Mouse (Mus musculus) kidney, embryonic 14.5 days (tissue): ENCODE data around the gene Sipa1l1. TPM values are rescaled to one million over a fixed set of nuclear protein-coding genes. Genes with fewer than 3 reads are reported as not detected.

Experiments used
- ATAC-seq: fragments of 200-750 bp; cut with Nextera tagmentation; 2 replicates; pipeline ENCODE4 v1.8.0; 2017; ENCODE audit warnings: moderate number of reproducible peaks, mild to moderate bottlenecking, moderate TSS enrichment, moderate library complexity; ENCODE audit not compliant: low FRiP score, low TSS enrichment
- H3K27ac ChIP-seq: fragments of 300-500 bp; sonication (generic); 2 replicates; pipeline ENCODE4 v1.5.1; 2014; ENCODE audit warnings: low read depth, mild to moderate bottlenecking, low read length, moderate library complexity, mixed read lengths
- H3K27me3 ChIP-seq: fragments of 300-500 bp; sonication (generic); 2 replicates; pipeline ENCODE4 v1.6.1; 2014; ENCODE audit warnings: mild to moderate bottlenecking, low read length; ENCODE audit not compliant: control insufficient read depth, insufficient read depth
- H3K36me3 ChIP-seq: fragments of 300-500 bp; sonication (generic); 2 replicates; pipeline ENCODE4 v1.6.1; 2014; ENCODE audit warnings: low read length, mixed read lengths; ENCODE audit not compliant: control insufficient read depth, insufficient read depth
- H3K4me1 ChIP-seq: fragments of 300-500 bp; sonication (generic); 2 replicates; pipeline ENCODE4 v1.6.1; 2014; ENCODE audit warnings: low read length, mixed read lengths; ENCODE audit not compliant: control insufficient read depth, insufficient read depth
- H3K4me2 ChIP-seq: fragments of 300-500 bp; sonication (generic); replicated peaks from 2 replicates; pipeline ENCODE4 v1.6.1; 2014; ENCODE audit warnings: low read depth, mild to moderate bottlenecking, low read length
- H3K4me3 ChIP-seq: fragments of 300-500 bp; sonication (generic); 2 replicates; pipeline ENCODE4 v1.5.1; 2014; ENCODE audit warnings: mild to moderate bottlenecking, low read length
- H3K9ac ChIP-seq: fragments of 300-500 bp; sonication (generic); 2 replicates; pipeline ENCODE4 v1.6.1; 2014; ENCODE audit warnings: low read depth, mild to moderate bottlenecking, low read length, moderate library complexity
- H3K9me3 ChIP-seq: fragments of 300-500 bp; sonication (generic); 2 replicates; pipeline ENCODE4 v1.6.1; 2016; ENCODE audit warnings: low read length; ENCODE audit not compliant: control insufficient read depth
- WGBS: fragments of 180-500 bp; shearing (Covaris S2); extraction: QIAGEN DNeasy Blood & Tissue Kit; methylation state at CpG from one replicate; pipeline ENCODE4 v1.1.7; 2014; 5-methylcytosine and 5-hydroxymethylcytosine counted together
- polyA plus RNA-seq: library from polyadenylated mRNA; unstranded; fragments of >200 nt; fragmentation: Nextera tagmentation; extraction: Ambion mirVana; gene quantifications from 2 replicates; pipeline ENCODE4 v1.2.1, GENCODE M21; 2014

The Sipa1l1 gene
- polyA plus RNA-seq = 28.6 and 43.8 TPM in 2 replicates

DNA sequence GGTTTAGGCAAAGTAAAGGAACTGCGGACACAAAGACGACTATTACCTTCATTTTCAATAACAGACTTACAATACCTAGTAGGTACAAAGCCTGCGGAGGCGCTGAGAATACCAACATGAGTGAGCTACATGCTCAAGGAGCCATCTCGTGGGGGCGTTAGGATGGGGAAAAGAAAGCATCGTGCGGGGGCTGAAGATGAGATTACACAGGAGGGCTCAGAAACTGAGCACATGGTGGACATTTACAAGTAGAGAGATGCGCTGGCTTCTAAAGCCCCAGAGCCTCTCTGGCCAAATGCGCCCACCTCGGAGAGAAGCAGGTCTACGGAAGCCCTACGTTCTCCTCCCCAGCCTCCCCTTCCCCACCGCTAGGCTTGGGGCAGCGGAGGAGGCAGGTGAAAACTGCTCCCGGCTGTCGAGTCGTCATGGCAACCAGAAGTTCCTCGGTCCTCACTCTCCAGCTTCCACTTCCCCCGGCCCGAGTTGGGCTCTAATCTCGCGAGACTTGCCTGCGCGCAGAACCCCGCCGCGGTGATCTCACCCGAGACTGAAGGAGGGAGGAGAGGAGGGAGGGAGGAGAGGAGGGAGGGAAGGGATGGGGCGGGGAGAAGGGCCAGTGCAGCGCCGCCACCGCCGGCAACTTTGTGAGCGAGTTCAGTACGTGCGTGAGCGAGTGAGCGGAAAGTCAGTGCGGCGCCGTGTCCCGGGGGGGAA lies at the start of gene Sipa1l1:
TSS of gene Sipa1l1 (plus strand) at position 501 of the 714 bp plus-strand sequence.
- H3K4me1 ChIP-seq = peaks cover 17% of the 10 kb centered on the region
- no peaks in the 10 kb centered on the region for H3K9me3 ChIP-seq
- H3K27ac ChIP-seq = peak within 1 kb of the TSS; percentile 89
- H3K27me3 ChIP-seq = no peaks in the 10 kb centered on the region
- no peaks in the 10 kb centered on the region for H3K36me3 ChIP-seq
- peak within 1 kb of the TSS; percentile 77 for H3K4me3 ChIP-seq
- peak within 1 kb of the TSS; percentile 95 for H3K9ac ChIP-seq
- ATAC-seq = peak; percentile 92
- 2% methylated on average over 40 of the region's 43 CpGs for WGBS
- H3K4me2 ChIP-seq = peak within 1 kb of the TSS; percentile 93

DNA sequence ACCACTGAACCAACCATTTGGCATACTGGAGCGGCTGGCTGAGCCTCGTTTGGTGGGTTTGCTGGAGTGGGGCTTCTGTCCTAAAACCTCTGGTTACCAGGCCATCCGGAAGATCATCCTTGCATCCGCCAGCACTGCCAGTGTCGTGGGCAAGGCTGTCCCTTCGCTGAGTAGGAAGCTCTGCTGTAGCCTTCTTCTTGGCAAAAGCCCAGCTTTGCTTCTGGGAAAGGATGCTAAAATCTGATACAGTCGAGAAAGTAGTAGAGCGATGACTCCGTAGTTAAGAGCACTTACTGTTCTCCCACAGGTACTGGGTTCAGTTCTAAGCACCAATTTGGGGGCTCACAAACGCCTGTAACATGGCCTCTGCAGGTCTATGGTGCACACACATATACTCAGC lies 47.2 kb upstream of the Sipa1l1 start:
- H3K9ac ChIP-seq = no peak overlapping the region
- no peaks in the 10 kb centered on the region for H3K27me3 ChIP-seq
- H3K4me2 ChIP-seq = no peak overlapping the region
- 75% methylated on average over 10 of the region's 10 CpGs for WGBS
- no peak overlapping the region for H3K4me3 ChIP-seq
- ATAC-seq = no peak
- peaks cover 7% of the 10 kb centered on the region; the same call in 1 of the 2 replicates for H3K4me1 ChIP-seq
- no peaks in the 10 kb centered on the region for H3K9me3 ChIP-seq
- no peaks in the 10 kb centered on the region for H3K36me3 ChIP-seq
- H3K27ac ChIP-seq = no peak overlapping the region

DNA sequence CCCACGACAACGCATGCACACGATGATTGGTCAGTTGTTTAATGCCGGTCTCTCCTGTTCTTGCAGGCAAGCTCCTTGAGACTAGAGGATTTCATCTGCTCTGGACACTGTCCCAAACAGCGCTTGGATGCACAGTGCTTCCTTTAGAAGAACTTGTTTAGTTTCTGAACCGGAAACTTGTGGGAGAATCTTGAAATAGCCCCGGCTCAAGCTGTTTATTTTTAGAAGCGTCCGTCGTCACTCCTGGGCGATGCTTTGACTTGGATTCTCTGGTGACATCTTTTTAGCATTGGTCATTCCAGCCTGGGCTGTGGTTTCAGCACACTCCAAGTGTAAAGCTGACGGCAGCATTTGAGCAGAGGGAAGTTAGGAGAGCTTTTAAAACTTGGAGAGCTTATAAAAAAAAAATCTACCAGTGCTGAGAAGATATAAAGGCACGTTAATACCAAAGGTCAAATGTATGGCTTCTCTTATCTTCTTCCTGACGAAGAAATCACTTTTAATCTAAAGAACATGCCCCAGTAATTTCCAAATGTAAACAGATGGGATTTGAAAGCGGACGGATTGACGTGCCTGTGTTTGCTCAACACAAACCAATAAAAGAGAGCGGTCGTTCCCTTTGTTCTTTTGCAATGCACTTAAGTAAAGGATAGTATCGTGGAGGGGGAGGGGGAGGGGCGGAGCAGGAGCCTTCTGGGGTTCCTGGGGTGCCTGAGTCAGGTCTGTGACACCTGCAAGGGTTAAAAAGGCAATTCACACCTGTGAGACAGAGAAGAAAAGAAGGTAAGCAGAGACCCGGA lies 46.5 kb upstream of the Sipa1l1 start:
- no peaks in the 10 kb centered on the region for H3K9me3 ChIP-seq
- H3K27ac ChIP-seq = no peak overlapping the region; the same call in 1 of the 2 replicates
- no peak overlapping the region for H3K9ac ChIP-seq
- H3K4me2 ChIP-seq = peak overlapping the region; percentile 32
- H3K4me3 ChIP-seq = peak overlapping the region; percentile 4; the same call in 1 of the 2 replicates
- 15% methylated on average over 22 of the region's 22 CpGs for WGBS
- no peak for ATAC-seq
- no peaks in the 10 kb centered on the region for H3K27me3 ChIP-seq
- H3K4me1 ChIP-seq = peaks cover 7% of the 10 kb centered on the region; the same call in 1 of the 2 replicates
- H3K36me3 ChIP-seq = no peaks in the 10 kb centered on the region

DNA sequence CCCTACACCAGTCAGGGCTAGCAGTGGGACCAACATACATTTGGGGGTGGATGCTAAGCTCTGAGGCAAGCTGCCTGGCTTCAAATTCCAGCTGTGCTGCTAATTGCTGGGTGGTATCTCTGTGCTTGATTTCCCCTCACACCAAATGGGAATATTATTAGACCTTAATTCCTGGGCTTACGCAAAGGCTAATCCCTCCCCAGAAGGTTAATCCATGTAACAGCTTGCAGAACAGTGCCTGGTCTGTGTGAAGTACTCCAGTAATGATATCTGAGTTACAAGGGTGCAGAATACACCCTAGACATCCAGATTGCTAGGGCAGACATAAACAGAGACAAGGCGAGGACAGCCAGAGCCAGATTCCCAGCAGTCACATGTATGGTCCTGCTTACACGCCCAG lies 42.3 kb upstream of the Sipa1l1 start:
- Histone ChIP-seq H3K27me3 (no peaks in the 10 kb centered on the region), H3K4me2 (no peak overlapping the region), H3K27ac (no peak overlapping the region), H3K4me3 (no peak overlapping the region), H3K36me3 (no peaks in the 10 kb centered on the region), H3K9ac (no peak overlapping the region), H3K9me3 (no peaks in the 10 kb centered on the region), H3K4me1 (peaks cover 7% of the 10 kb centered on the region; the same call in 1 of the 2 replicates)
- no peak for ATAC-seq
- 76% methylated on average over 3 of the region's 3 CpGs for WGBS

DNA sequence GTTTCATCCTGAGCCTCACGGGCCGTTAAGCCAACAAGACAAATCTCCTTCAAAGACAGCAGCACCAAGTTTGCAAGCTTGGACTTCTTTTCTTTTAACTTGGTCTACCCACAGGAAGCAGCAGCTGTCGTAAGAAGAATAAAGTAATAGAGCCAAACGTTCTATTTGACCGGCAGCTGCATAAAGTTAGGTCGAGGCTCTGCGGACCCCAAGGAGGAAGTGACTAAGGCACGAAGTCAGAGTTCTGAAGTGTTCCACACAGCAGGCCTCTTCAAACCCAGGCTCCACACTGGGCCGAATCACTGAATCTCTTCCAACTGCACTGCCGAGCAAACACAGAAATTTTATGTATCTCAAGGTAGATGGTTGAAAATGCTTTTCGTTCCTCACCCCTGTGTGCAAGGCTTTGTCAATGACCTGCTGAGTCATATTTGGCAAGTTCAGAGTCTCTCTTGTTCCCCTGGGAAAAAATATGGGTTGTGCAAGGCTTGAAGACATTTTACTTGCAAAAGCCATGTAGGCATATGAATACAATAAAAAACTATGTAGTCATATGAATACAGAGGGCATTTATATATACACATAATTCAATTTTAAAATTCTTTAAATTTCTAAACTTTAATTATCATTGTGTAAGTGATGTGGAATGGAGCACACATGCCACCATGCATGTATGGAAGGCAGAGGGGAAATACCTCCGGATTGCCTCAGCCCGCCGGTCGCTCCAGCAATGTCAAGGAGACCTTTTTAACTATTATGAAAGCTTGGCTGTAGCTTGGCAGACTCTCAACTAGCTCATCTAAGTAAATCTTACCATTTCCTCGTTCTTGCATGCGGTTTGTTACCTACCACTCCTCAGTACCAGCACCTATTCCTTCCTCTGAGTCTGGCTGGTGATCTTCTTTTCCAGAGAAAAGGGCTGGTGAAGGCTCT lies 29.6 kb upstream of the Sipa1l1 start:
- peaks cover 3% of the 10 kb centered on the region; the same call in 1 of the 2 replicates for H3K9me3 ChIP-seq
- no peak overlapping the region for H3K27ac ChIP-seq
- 87% methylated on average over 17 of the region's 17 CpGs for WGBS
- no peaks in the 10 kb centered on the region for H3K27me3 ChIP-seq
- no peaks in the 10 kb centered on the region for H3K36me3 ChIP-seq
- no peak overlapping the region for H3K4me3 ChIP-seq
- H3K9ac ChIP-seq = no peak overlapping the region
- no peak for ATAC-seq
- no peaks in the 10 kb centered on the region for H3K4me1 ChIP-seq
- no peak overlapping the region for H3K4me2 ChIP-seq

DNA sequence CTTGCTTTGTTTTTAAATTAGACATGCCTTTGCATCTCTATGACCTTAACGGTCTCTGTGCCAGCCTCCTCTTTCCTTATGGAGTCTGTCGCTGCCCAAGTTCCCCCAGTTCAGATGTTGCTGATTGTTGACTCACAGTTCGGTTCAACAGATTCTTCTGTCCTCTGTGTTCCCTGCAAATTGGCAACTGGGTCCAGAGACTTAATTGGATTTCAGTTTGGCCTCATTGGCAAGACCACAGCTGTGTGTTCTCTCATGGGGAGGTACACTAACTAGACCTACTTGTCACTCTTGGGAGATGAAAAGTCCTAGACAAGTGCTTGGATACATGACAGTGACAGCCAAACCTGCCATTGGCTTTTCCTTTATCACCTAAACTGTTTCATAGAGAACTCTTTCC lies 25.7 kb upstream of the Sipa1l1 start:
- Histone ChIP-seq H3K4me2 (no peak overlapping the region), H3K9me3 (peaks cover 3% of the 10 kb centered on the region; the same call in 1 of the 2 replicates), H3K4me1 (no peaks in the 10 kb centered on the region), H3K9ac (no peak overlapping the region), H3K27ac (no peak overlapping the region), H3K27me3 (no peaks in the 10 kb centered on the region), H3K4me3 (no peak overlapping the region), H3K36me3 (no peaks in the 10 kb centered on the region)
- WGBS = 92% methylated on average over 3 of the region's 3 CpGs
- ATAC-seq = no peak

DNA sequence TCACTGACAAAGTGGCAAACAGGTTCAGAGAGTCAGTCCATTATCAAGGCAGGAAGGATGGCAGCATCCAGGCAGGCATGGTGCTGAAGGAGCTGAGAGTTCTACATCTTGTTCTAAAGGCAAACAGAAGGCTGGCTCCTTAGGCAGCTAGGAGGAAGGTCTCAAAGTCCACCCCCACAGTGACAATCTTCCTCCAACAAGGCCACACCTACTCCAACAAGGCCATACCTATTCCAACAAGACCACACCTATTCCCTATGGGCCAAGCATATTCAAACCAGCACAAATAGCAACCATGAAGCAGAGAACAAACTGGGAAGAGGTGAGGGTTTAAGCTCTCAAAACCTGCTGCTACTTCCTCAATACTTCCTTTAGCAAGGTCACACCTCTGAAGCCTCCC lies 23.9 kb upstream of the Sipa1l1 start:
- Histone ChIP-seq H3K4me1 (no peaks in the 10 kb centered on the region), H3K9me3 (no peaks in the 10 kb centered on the region), H3K27me3 (no peaks in the 10 kb centered on the region), H3K4me2 (no peak overlapping the region), H3K4me3 (no peak overlapping the region), H3K36me3 (no peaks in the 10 kb centered on the region), H3K9ac (no peak overlapping the region), H3K27ac (no peak overlapping the region)
- ATAC-seq = no peak

DNA sequence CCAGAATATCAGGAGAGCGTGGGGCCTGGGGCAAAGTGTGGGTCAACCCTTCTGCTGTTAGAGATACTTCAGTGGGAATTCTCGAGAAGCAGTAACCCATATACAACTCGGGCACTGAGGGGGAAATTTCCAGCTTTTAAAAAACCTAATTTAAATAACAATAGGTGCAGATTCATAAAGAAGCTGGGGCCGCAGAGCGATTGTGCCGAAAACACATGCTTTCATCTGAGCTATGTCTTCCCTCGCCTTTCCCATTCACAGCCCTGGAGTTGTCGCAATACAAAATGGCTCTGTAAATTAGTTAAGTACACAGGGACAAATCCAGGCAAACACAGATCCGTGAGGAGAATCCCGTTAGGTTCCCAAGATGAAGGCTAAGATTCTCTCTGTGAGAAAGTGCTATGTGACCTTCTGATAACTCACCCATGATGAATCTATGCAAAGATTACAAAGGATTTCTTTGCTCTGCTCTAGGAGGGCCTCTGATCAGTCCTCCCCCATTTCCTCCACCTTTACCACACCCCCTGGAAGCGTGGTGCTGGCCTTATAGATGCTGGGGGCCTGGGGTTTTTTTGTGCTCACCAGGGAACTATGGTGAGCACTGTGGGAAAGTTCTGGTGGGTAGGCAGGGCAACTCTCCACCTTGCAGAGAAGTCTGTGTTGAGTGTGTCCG lies 22.0 kb upstream of the Sipa1l1 start:
- Histone ChIP-seq H3K4me1 (no peaks in the 10 kb centered on the region), H3K4me2 (no peak overlapping the region), H3K27me3 (no peaks in the 10 kb centered on the region), H3K9ac (no peak overlapping the region), H3K27ac (no peak overlapping the region), H3K36me3 (no peaks in the 10 kb centered on the region), H3K4me3 (no peak overlapping the region), H3K9me3 (no peaks in the 10 kb centered on the region)
- 86% methylated on average over 12 of the region's 12 CpGs for WGBS
- ATAC-seq = no peak
